Mouse (Mus musculus) stomach, embryonic 15.5 days (tissue): ENCODE measurements around the gene Wnk4. TPM values are rescaled to one million over a fixed set of nuclear protein-coding genes. Genes with fewer than 3 reads are reported as not detected.
A peak's percentile ranks its signal among the peaks of the same experiment; 100 is the strongest.

Source experiments
- ATAC-seq: fragments of 200-750 bp; cut with Nextera tagmentation; 2 replicates; pipeline ENCODE4 v1.8.0; 2017; ENCODE audit warnings: low read depth, moderate number of reproducible peaks, moderate TSS enrichment; ENCODE audit not compliant: insufficient read depth, low FRiP score
- H3K27ac ChIP-seq: fragments of 300-500 bp; sonication (generic); 2 replicates; pipeline ENCODE4 v1.5.1; 2015; ENCODE audit warnings: mild to moderate bottlenecking, inconsistent platforms
- H3K27me3 ChIP-seq: fragments of 300-500 bp; sonication (generic); replicated peaks from 2 replicates; pipeline ENCODE4 v1.6.1; 2015; ENCODE audit warnings: inconsistent platforms
- H3K36me3 ChIP-seq: fragments of 300-500 bp; sonication (generic); 2 replicates; pipeline ENCODE4 v1.6.1; 2015; ENCODE audit warnings: inconsistent platforms
- H3K4me1 ChIP-seq: fragments of 300-500 bp; sonication (generic); 2 replicates; pipeline ENCODE4 v1.6.1; 2015; ENCODE audit warnings: inconsistent platforms
- H3K4me2 ChIP-seq: fragments of 300-500 bp; sonication (generic); 2 replicates; pipeline ENCODE4 v1.6.1; 2015; ENCODE audit warnings: mild to moderate bottlenecking, inconsistent platforms
- H3K4me3 ChIP-seq: fragments of 300-500 bp; sonication (generic); replicated peaks from 2 replicates; pipeline ENCODE4 v1.5.1; 2015; ENCODE audit warnings: inconsistent platforms
- H3K9ac ChIP-seq: fragments of 300-500 bp; sonication (generic); 2 replicates; pipeline ENCODE4 v1.6.1; 2015; ENCODE audit warnings: inconsistent platforms
- H3K9me3 ChIP-seq: fragments of 300-500 bp; sonication (generic); 2 replicates; pipeline ENCODE4 v1.6.1; 2016; ENCODE audit warnings: inconsistent platforms
- WGBS: fragments of 180-500 bp; shearing (Covaris S2); methylation state at CpG from one replicate; pipeline ENCODE4 v1.1.7; 2015; 5-methylcytosine and 5-hydroxymethylcytosine counted together
- polyA plus RNA-seq: library from polyadenylated mRNA; unstranded; fragments of >200 nt; fragmentation: Nextera tagmentation; extraction: Ambion mirVana; gene quantifications from 2 replicates; pipeline ENCODE4 v1.2.1, GENCODE M21; 2015

Wnk4 gene
- polyA plus RNA-seq, 1 experiment from 2014 or later, result 19.8 TPM

DNA sequence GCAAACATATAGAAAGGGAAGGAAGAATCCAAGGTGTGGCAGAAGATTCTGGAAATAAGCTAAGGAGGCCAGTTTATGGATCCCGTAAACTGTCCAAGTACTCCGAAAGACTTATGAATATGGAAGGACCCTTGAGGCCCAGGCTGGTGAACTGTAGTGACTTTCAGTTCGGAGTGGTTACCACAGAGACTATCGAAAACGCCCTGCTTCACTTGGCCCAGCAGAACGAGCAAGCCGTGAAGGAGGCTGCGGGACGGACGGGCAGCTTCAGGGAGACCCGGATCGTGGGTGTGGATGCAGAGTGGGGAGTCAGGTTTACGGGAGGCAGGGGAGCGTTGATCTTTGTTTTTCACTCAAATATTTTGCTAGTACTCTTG, 18.8 kb downstream of the Wnk4 start:
- Histone ChIP-seq H3K4me3 (peak overlapping the region; percentile 82), H3K4me1 (peaks cover 27% of the 10 kb centered on the region), H3K27me3 (no peaks in the 10 kb centered on the region), H3K9ac (no peak overlapping the region), H3K9me3 (no peaks in the 10 kb centered on the region), H3K4me2 (peak overlapping the region; percentile 82), H3K27ac (no peak overlapping the region), H3K36me3 (no peaks in the 10 kb centered on the region)
- 53% methylated on average over 14 of the region's 14 CpGs for WGBS
- no peak for ATAC-seq

DNA sequence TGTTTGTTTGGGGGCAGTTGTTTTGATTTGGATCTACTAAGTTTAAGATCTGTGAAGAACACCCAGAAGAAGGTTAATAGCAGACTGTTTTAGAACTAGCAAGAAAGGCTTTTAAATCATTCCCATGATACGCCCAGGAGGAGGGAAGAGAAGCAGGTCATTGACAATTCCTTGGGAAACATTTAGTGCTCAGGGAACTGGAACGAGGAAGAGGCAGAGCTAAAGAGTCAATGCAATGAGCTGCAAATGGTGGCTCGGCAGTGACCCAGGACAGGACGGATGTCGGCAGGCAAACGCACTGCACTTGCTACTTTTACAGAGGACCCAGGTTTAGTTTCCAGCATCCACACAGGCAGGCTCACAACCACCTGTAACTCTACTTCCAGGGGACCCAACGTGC, 20.5 kb downstream of the Wnk4 start:
- H3K27ac ChIP-seq, result no peak overlapping the region
- 58% methylated on average over 7 of the region's 7 CpGs for WGBS
- H3K9me3 ChIP-seq, result no peaks in the 10 kb centered on the region
- H3K4me1 ChIP-seq, result peaks cover 27% of the 10 kb centered on the region
- no peak overlapping the region for H3K9ac ChIP-seq
- no peaks in the 10 kb centered on the region for H3K27me3 ChIP-seq
- no peaks in the 10 kb centered on the region for H3K36me3 ChIP-seq
- H3K4me3 ChIP-seq, result no peak overlapping the region
- H3K4me2 ChIP-seq, result no peak overlapping the region
- ATAC-seq, result no peak

GRCm38 (mm10) chr11:101282896-101283295, 22.5 kb downstream of the Wnk4 start:
- Histone ChIP-seq H3K4me2 (no peak overlapping the region), H3K9me3 (no peaks in the 10 kb centered on the region), H3K4me1 (peaks cover 8% of the 10 kb centered on the region), H3K9ac (no peak overlapping the region), H3K27ac (no peak overlapping the region), H3K4me3 (no peak overlapping the region), H3K36me3 (no peaks in the 10 kb centered on the region), H3K27me3 (no peaks in the 10 kb centered on the region)
- 24% methylated on average over 5 of the region's 5 CpGs for WGBS
- ATAC-seq, result no peak

GRCm38 (mm10) chr11:101283805-101284204, 23.4 kb downstream of the Wnk4 start:
- H3K27ac ChIP-seq, result no peak overlapping the region
- H3K9ac ChIP-seq, result no peak overlapping the region
- no peak overlapping the region for H3K4me3 ChIP-seq
- H3K4me2 ChIP-seq, result no peak overlapping the region
- peaks cover 4% of the 10 kb centered on the region; the same call in 1 of the 2 replicates for H3K4me1 ChIP-seq
- H3K27me3 ChIP-seq, result no peaks in the 10 kb centered on the region
- H3K36me3 ChIP-seq, result no peaks in the 10 kb centered on the region
- WGBS, result 71% methylated on average over 4 of the region's 4 CpGs
- H3K9me3 ChIP-seq, result no peaks in the 10 kb centered on the region
- ATAC-seq, result no peak

DNA sequence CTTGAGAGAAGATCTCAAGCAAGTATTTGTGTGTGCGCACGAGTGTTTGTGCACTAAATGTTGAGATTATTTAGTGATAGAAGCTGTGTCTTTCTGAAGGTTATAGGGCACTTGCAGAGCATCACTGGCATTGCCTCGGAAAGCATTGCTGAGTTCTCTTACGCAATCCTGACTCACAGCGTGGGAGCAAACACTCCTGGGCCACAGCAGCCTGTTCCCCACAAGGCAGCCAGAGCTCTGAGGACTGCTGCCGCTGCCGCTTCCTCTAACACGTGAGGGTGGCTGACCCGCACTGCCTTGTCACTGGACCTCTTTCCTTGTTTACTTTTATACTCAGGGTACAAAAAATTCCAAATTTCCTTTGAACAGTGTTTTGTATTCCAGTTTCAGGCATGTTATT, 26.9 kb downstream of the Wnk4 start:
- no peak overlapping the region for H3K4me2 ChIP-seq
- no peak for ATAC-seq
- H3K9me3 ChIP-seq, result no peaks in the 10 kb centered on the region
- no peak overlapping the region for H3K9ac ChIP-seq
- no peak overlapping the region for H3K27ac ChIP-seq
- no peak overlapping the region for H3K4me3 ChIP-seq
- H3K4me1 ChIP-seq, result no peaks in the 10 kb centered on the region
- WGBS, result 77% methylated on average over 9 of the region's 9 CpGs
- no peaks in the 10 kb centered on the region for H3K27me3 ChIP-seq
- H3K36me3 ChIP-seq, result peaks cover 14% of the 10 kb centered on the region

- Histone ChIP-seq H3K27ac (no peak overlapping the region), H3K9ac (no peak overlapping the region), H3K27me3 (no peaks in the 10 kb centered on the region), H3K4me3 (no peak overlapping the region), H3K36me3 (peaks cover 31% of the 10 kb centered on the region), H3K4me2 (no peak overlapping the region), H3K9me3 (no peaks in the 10 kb centered on the region), H3K4me1 (no peaks in the 10 kb centered on the region)
- 94% methylated on average over 8 of the region's 8 CpGs for WGBS
- no peak for ATAC-seq
These were observed 30.9 kb downstream of the Wnk4 start for GRCm38 (mm10) chr11:101291231-101291630.

DNA sequence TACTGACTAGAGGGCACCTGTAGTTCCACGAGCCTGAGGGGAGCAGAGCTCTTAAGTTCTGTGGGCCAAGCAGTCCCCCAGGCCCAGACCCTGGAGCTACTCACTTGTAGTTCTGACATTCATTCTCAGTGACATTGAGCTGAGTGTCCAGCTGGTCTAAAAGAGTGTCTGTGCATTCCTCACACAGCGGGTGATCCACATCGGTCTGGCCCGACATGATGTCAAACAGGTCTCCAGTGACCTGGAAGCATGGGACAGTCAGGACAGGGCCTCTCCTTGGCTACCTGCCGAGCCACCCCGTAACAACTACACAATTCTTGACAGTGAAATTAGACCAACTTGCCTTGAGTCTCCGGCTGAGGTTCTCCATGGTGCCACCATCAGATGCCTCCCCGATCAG, 34.8 kb downstream of the Wnk4 start:
- no peak for ATAC-seq
- Histone ChIP-seq H3K27ac (no peak overlapping the region), H3K4me3 (no peak overlapping the region), H3K36me3 (peaks cover 43% of the 10 kb centered on the region), H3K27me3 (no peaks in the 10 kb centered on the region), H3K9me3 (no peaks in the 10 kb centered on the region), H3K9ac (no peak overlapping the region), H3K4me2 (no peak overlapping the region), H3K4me1 (no peaks in the 10 kb centered on the region)
- WGBS, result 95% methylated on average over 8 of the region's 8 CpGs

- H3K9ac ChIP-seq, result peak overlapping the region; percentile 63; the same call in 1 of the 2 replicates
- 63% methylated on average over 7 of the region's 7 CpGs for WGBS
- peaks cover 13% of the 10 kb centered on the region for H3K4me1 ChIP-seq
- no peak overlapping the region for H3K27ac ChIP-seq
- H3K9me3 ChIP-seq, result no peaks in the 10 kb centered on the region
- no peaks in the 10 kb centered on the region for H3K27me3 ChIP-seq
- H3K4me3 ChIP-seq, result peak overlapping the region; percentile 84
- peak overlapping the region; percentile 81 for H3K4me2 ChIP-seq
- no peak for ATAC-seq
- peaks cover 15% of the 10 kb centered on the region; the same call in 1 of the 2 replicates for H3K36me3 ChIP-seq
These were observed 40.5 kb downstream of the Wnk4 start for GRCm38 (mm10) chr11:101300881-101301280.

DNA sequence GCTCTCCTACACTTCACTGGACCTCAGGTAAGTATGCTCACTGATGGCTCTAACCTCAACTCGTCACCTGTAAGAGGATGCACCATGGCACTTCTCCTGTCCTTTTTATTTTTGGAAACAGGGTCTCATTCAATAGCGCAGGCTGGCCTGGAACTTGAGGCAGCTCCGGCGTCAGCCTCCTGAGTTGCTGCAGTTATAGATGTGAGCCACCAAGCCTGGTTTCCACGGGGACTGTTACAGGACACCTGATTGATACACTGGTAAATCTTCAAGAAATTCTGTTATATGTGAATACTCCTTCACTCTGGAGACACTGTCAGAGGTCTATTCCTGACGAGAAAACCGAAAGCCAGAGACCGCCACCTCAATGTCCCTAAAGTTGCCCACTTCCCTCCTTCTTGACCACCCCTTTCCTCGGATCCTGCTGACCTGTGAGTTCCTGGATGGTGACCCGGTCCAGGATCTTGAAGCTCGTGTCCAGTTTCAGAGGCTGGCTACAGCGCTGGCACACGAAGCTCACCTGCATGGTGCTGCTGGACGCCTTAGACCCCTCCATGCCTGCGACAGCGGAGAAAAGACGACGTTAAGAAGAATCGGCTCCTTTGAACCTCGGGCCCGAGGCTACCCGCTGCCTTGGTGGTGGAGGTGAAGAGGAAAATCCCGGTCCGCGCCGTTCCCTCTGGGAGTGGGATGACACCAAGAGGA, 41.1 kb downstream of the Wnk4 start:
- Histone ChIP-seq H3K9ac (peak overlapping the region; percentile 63), H3K36me3 (peaks cover 15% of the 10 kb centered on the region; the same call in 1 of the 2 replicates), H3K27me3 (no peaks in the 10 kb centered on the region), H3K4me3 (peak overlapping the region; percentile 84), H3K9me3 (no peaks in the 10 kb centered on the region), H3K4me2 (peak overlapping the region; percentile 81), H3K27ac (peak overlapping the region; percentile 52), H3K4me1 (peaks cover 13% of the 10 kb centered on the region)
- peak; percentile 11; the same call in 1 of the 2 replicates for ATAC-seq
- 11% methylated on average over 26 of the region's 26 CpGs for WGBS

- Histone ChIP-seq H3K4me1 (peaks cover 13% of the 10 kb centered on the region), H3K9me3 (no peaks in the 10 kb centered on the region), H3K4me2 (peak within 1 kb of the TSS; percentile 81), H3K36me3 (peaks cover 11% of the 10 kb centered on the region; the same call in 1 of the 2 replicates), H3K4me3 (peak within 1 kb of the TSS; percentile 84), H3K27me3 (no peaks in the 10 kb centered on the region), H3K9ac (peak within 1 kb of the TSS; percentile 63), H3K27ac (peak within 1 kb of the TSS; percentile 52)
- WGBS, result 6% methylated on average over 39 of the region's 39 CpGs
- peak; percentile 88 for ATAC-seq
These were observed 41.8 kb downstream of the Wnk4 start, which contains the start of gene Becn1 for GRCm38 (mm10) chr11:101302004-101302798. TSS of gene Becn1 (minus strand) at chr11:101302286.

- H3K36me3 ChIP-seq, result no peaks in the 10 kb centered on the region
- no peak for ATAC-seq
- WGBS, result 28% methylated on average over 5 of the region's 5 CpGs
- H3K27me3 ChIP-seq, result no peaks in the 10 kb centered on the region
- H3K9me3 ChIP-seq, result no peaks in the 10 kb centered on the region
- H3K4me3 ChIP-seq, result no peak overlapping the region
- H3K4me2 ChIP-seq, result no peak overlapping the region
- H3K4me1 ChIP-seq, result no peaks in the 10 kb centered on the region
- H3K27ac ChIP-seq, result no peak overlapping the region
- no peak overlapping the region for H3K9ac ChIP-seq
These were observed 47.4 kb downstream of the Wnk4 start for GRCm38 (mm10) chr11:101307744-101308143.

GRCm38 (mm10) chr11:101311083-101311482, 50.7 kb downstream of the Wnk4 start:
- ATAC-seq, result no peak
- Histone ChIP-seq H3K27ac (no peak overlapping the region), H3K4me1 (no peaks in the 10 kb centered on the region), H3K9me3 (no peaks in the 10 kb centered on the region), H3K36me3 (no peaks in the 10 kb centered on the region), H3K27me3 (no peaks in the 10 kb centered on the region), H3K4me2 (no peak overlapping the region), H3K9ac (no peak overlapping the region), H3K4me3 (no peak overlapping the region)
- 75% methylated on average over 3 of the region's 3 CpGs for WGBS
